Comparison of ENCODE assay signal across 7 mouse cellular contexts in genomic region chr15:103272419-103273279, GRCm38 (mm10). TPM values are rescaled to one million over a fixed set of nuclear protein-coding genes. Genes with fewer than 3 reads are reported as not detected.
DNase-seq lines count a peak whose midpoint lies in the region; ATAC-seq lines count a peak whose summit lies in the region.

Gene Copz1 (plus strand): TSS chr15:103272714.

- no peaks in the 10 kb centered on the region for H3K9me3 ChIP-seq in intestine, embryonic 15.5 days
- no peaks in the 10 kb centered on the region for H3K9me3 ChIP-seq in midbrain, embryonic 10.5 days (replicated peaks)

- peaks cover 14% of the 10 kb centered on the region for H3K4me1 ChIP-seq in intestine, embryonic 15.5 days (replicated peaks)
- peaks cover 20% of the 10 kb centered on the region for H3K4me1 ChIP-seq in midbrain, embryonic 10.5 days

- H3K27ac ChIP-seq in intestine, embryonic 15.5 days, result peak within 1 kb of the TSS; percentile 44; the same call in 1 of the 2 replicates
- peak within 1 kb of the TSS; percentile 91 for H3K27ac ChIP-seq in midbrain, embryonic 10.5 days (replicated peaks)

- DNase-seq in adrenal gland, adult 2 months, result peak; percentile 97
- DNase-seq in embryo, embryonic 11.5 days (ENCODE audit: low read depth, low spot score), result peak; percentile 96
- peak; percentile 86 to 92 for DNase-seq in gastrocnemius, postnatal 36 days
- DNase-seq in left cerebral cortex, postnatal 25 days (ENCODE audit: low spot score in 2 of 2), result peak; percentile 97 to 100
- DNase-seq in midbrain, embryonic 10.5 days (ENCODE audit: low spot score), result peak; percentile 96
- DNase-seq in right cerebral cortex, postnatal 4 days, result peak; percentile 88

- H3K9ac ChIP-seq in intestine, embryonic 15.5 days, result peak within 1 kb of the TSS; percentile 91

- H3K4me2 ChIP-seq in intestine, embryonic 15.5 days (replicated peaks), result peak within 1 kb of the TSS; percentile 66

- no peaks in the 10 kb centered on the region for H3K36me3 ChIP-seq in intestine, embryonic 15.5 days
- H3K36me3 ChIP-seq in midbrain, embryonic 10.5 days, result 0 out of 2 replicates have a peak, but pooled peaks cover 2% of the 10 kb centered on the region

- H3K27me3 ChIP-seq in intestine, embryonic 15.5 days (replicated peaks), result no peaks in the 10 kb centered on the region
- H3K27me3 ChIP-seq in midbrain, embryonic 10.5 days (ENCODE audit: low read depth, poor library complexity, severe bottlenecking), result no peaks in the 10 kb centered on the region

- intact Hi-C loops in gastrocnemius, postnatal 36 days (cut with DNase I), result loop anchor here (1.0 kb wide), 1 partner anchor 33 kb away; the partner anchor contains the start of gene Cbx5
- intact Hi-C loops in left cerebral cortex, postnatal 25 days (cut with DNase I), result loop anchor here (1.0 kb wide), 1 partner anchor 32 kb away; the partner anchor contains the start of gene Hnrnpa1

- ATAC-seq in intestine, embryonic 15.5 days, result peak; percentile 100

- under 1% methylated on average over 38 of the region's 38 CpGs for WGBS in intestine, embryonic 15.5 days
- WGBS in midbrain, embryonic 10.5 days, result under 1% methylated on average over 38 of the region's 38 CpGs

- H3K4me3 ChIP-seq in intestine, embryonic 15.5 days (replicated peaks), result peak within 1 kb of the TSS; percentile 84
- peak within 1 kb of the TSS; percentile 93 for H3K4me3 ChIP-seq in midbrain, embryonic 10.5 days

RNA-seq across cellular contexts. Expression of gene Copz1, which starts in this region (rescaled TPM):
- total RNA-seq in adrenal gland, adult 2 months (2021), result 100 to 1,000 TPM; 146 to 152 TPM
- 51.3 and 59.7 TPM in 2 replicates for polyA plus RNA-seq in adrenal gland, adult 2 months (2012; rRNA removed)
- 10 to 100 TPM; 33.4 to 34.6 TPM for total RNA-seq in gastrocnemius, postnatal 36 days (2021)
- 259 and 262 TPM in 2 replicates for polyA plus RNA-seq in intestine, embryonic 15.5 days (2015; fragmentation: Nextera tagmentation; extraction: Ambion mirVana)
- 100 to 1,000 TPM; 101 to 102 TPM for total RNA-seq in left cerebral cortex, postnatal 25 days (2021)
- polyA plus RNA-seq in midbrain, embryonic 10.5 days (2016; fragmentation: Nextera tagmentation; extraction: Ambion mirVana), result 288 and 291 TPM in 2 replicates

Comparison
In these comparisons a context has a peak if more than half of its experiments do, and no peak if none do; other contexts are left out.
1. Peak in every context shown above with its lines: DNase-seq, ATAC-seq, H3K4me3 ChIP-seq and H3K27ac ChIP-seq.